Mouse (Mus musculus) cortical plate, adult 2 months (tissue): ENCODE results near the gene Cenpm.

Experiments
- CTCF ChIP-seq: fragments of 200-500 bp; IDR thresholded peaks from 2 replicates; pipeline ENCODE4 v1.5.1; 2011; ENCODE audit warnings: mild to moderate bottlenecking, control low read depth, low read length; ENCODE audit not compliant: insufficient read depth; ENCODE audit errors: extremely low read depth
- POLR2A ChIP-seq: fragments of 200-500 bp; IDR thresholded peaks from 2 replicates; pipeline ENCODE4 v1.6.1; 2011; ENCODE audit warnings: mild to moderate bottlenecking, low read length, control low read depth; ENCODE audit not compliant: insufficient read depth; ENCODE audit errors: extremely low read depth

DNA sequence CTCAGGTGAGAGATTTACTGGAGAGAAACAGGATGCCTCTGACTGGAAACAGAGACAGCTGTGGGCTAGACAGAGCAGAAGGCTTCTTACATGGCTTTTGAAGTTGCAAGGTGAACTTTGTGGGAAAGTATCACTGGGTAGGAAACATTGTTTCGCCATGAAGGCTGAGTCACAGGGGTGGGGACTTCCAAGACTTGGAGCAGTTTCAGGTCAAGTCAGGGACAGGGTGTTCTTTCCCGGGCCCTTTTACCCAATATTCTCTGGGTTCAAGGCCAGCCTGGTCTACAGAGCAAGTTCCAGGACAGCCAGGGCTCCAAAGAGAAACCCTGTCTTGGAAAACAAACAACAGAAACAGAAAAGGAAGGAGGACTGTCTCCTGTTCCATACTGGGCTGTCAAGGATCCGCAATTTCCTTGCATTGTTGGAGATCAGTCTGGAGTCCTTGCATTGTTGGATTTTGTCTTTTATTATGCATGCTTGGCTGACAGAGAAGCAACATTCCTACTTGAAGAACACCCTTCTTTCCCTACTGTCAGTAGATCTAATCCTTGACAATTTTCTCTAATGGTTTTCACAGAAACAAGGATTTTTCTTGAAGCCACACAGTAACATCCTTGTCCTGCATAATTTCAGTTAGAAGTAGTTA is 2.7 kb upstream of the Cenpm start:
- TF ChIP-seq POLR2A (no peak), CTCF (no peak)
